Mouse (Mus musculus) kidney, postnatal 14 days (tissue): ENCODE measurements around the gene Tas2r109.
"Not testable (repeated sequence)": the region's sequence is repeated elsewhere in the genome, so short reads cannot be mapped to it uniquely, and the experiment has no call there.

Experiments used
- DNase-seq: peaks from one replicate; pipeline ENCODE4 v3.0.0; 2022; ENCODE audit warnings: mixed read lengths

Gene Tas2r109

GRCm38 (mm10) chr6:132980865-132981264 is at the start of gene Tas2r109:
Gene Tas2r109 (minus strand): TSS chr6:132980965.
- DNase-seq, result no peak

DNA sequence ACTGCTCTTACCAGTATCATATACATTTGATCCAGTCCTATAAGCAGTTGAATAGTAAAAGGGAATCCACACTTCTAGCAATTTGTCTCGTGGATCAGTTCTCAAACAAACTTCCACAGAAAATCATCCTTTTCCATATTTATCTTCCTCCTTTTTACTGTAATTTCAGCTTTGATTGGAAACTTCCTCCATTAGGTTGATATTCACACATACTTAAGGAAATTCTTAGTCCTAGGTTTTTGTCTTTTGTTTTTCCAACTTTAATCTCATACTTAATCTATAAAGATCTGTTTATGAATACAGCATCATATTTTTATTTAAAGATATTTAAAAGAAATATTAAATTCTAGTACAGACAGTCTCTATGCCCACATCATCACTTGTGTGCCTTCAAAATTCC is 22.9 kb downstream of the Tas2r109 start, which contains the start of gene Tas2r131:
Gene Tas2r131, minus strand, starts transcription at position 101 of the 400 bp plus-strand sequence.
- no peak for DNase-seq

- no peak for DNase-seq
Observed at GRCm38 (mm10) chr6:132950802-132951201, 30.0 kb downstream of the Tas2r109 start, which contains the start of gene Tas2r129. Gene Tas2r129 (plus strand): TSS chr6:132951102.

- DNase-seq, result not testable (repeated sequence)
Observed at GRCm38 (mm10) chr6:132941376-132941775, 39.4 kb downstream of the Tas2r109 start.
